Mouse (Mus musculus): ENCODE data around the gene Grn.

- TF ChIP-seq E2F4 (IDR thresholded peaks at IDR 0.05; ENCODE audit: insufficient read depth) (no peak), TCF12 (IDR thresholded peaks at IDR 0.05; ENCODE audit: insufficient read depth, poor library complexity, severe bottlenecking) (no peak)
These were observed 8.6 kb upstream of the Grn start for GRCm38 (mm10) chr11:102421559-102421958.
